Mouse (Mus musculus): ENCODE measurements around the gene Rpl22. TPM values are rescaled to one million over a fixed set of nuclear protein-coding genes. Genes with fewer than 3 reads are reported as not detected.
A peak's percentile ranks its signal among the peaks of the same experiment; 100 is the strongest.

Rpl22 gene
- polyA plus RNA-seq, 1 experiment = 49.7 TPM

GRCm38 (mm10) chr4:152283186-152283950 lies 42.2 kb upstream of the Rpl22 start:
- Histone ChIP-seq H3K36me3 (ENCODE audit: control insufficient read depth, insufficient read depth, low read length) (no peaks in the 10 kb centered on the region), H3K27ac (ENCODE audit: control insufficient read depth, insufficient read depth, low read depth, low read length) (no peak overlapping the region), H3K4me1 (ENCODE audit: control insufficient read depth, insufficient read depth, low read length) (peaks cover 28% of the 10 kb centered on the region), H3K27me3 (ENCODE audit: control insufficient read depth, insufficient read depth, low read length) (no peaks in the 10 kb centered on the region), H3K4me3 (ENCODE audit: control insufficient read depth, low read depth, low read length) (peak overlapping the region; percentile 41)
- TF ChIP-seq CTCF (IDR thresholded peaks at IDR 0.05; ENCODE audit: control insufficient read depth, insufficient read depth, insufficient replicate concordance, low read depth, low read length) (peak; percentile 85), POLR2A (IDR thresholded peaks at IDR 0.05; ENCODE audit: control insufficient read depth, low read depth, low read length) (no peak)

DNA sequence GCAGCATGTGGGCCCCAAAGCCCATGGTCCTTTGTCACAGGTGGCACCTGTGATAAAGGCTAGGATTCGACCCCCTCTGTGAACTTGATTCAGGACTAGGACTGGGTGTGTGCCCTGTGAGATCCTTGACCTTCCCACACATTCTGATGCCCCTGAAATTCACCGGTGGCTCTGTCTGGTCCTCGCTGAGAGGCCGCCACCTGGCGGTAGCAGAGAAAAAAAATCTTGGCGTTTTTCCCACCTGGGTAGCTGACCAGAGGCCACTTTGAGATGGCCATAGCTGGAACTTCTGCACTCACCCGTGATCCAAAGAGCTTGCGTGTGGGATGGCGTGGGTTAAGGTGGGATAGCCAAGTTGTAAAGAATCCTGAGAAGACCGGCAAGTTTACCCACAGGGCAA lies 40.0 kb upstream of the Rpl22 start:
- Histone ChIP-seq H3K4me1 (ENCODE audit: control insufficient read depth, insufficient read depth, low read length) (peaks cover 35% of the 10 kb centered on the region), H3K27me3 (ENCODE audit: control insufficient read depth, insufficient read depth, low read length) (no peaks in the 10 kb centered on the region), H3K4me3 (ENCODE audit: control insufficient read depth, low read depth, low read length) (no peak overlapping the region), H3K36me3 (ENCODE audit: control insufficient read depth, insufficient read depth, low read length) (no peaks in the 10 kb centered on the region), H3K27ac (ENCODE audit: control insufficient read depth, insufficient read depth, low read depth, low read length) (no peak overlapping the region)
- TF ChIP-seq POLR2A (IDR thresholded peaks at IDR 0.05; ENCODE audit: control insufficient read depth, low read depth, low read length) = no peak
- TF ChIP-seq CTCF (IDR thresholded peaks at IDR 0.05; ENCODE audit: control insufficient read depth, insufficient read depth, insufficient replicate concordance, low read depth, low read length) = peak; percentile 14; the same call in 1 of the 2 replicates

DNA sequence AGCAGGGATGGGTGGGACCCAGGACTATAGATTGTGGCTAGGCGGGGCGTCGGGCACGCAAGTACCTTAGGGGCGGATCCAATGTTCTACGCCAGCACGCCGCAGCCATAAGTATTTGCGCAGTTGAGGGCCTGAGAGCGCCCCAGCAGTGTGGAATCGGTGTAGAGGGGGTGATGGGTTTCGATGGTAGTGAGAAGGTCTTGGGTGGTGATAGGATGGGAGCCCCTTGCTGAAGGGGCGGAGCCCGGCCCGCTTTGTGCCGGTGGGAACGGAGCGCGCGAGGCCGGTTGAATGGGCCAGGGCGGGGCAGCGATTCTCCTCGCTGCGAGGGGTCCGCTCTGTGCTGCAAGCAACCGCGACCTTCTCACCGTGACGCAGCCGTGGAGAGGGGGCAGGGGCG lies 39.4 kb upstream of the Rpl22 start:
- Histone ChIP-seq H3K27me3 (ENCODE audit: control insufficient read depth, insufficient read depth, low read length) (no peaks in the 10 kb centered on the region), H3K4me3 (ENCODE audit: control insufficient read depth, low read depth, low read length) (peak overlapping the region; percentile 27; the same call in 1 of the 2 replicates), H3K36me3 (ENCODE audit: control insufficient read depth, insufficient read depth, low read length) (no peaks in the 10 kb centered on the region), H3K27ac (ENCODE audit: control insufficient read depth, insufficient read depth, low read depth, low read length) (no peak overlapping the region), H3K4me1 (ENCODE audit: control insufficient read depth, insufficient read depth, low read length) (peaks cover 38% of the 10 kb centered on the region)
- no peak for TF ChIP-seq POLR2A (IDR thresholded peaks at IDR 0.05; ENCODE audit: control insufficient read depth, low read depth, low read length)
- TF ChIP-seq CTCF (IDR thresholded peaks at IDR 0.05; ENCODE audit: control insufficient read depth, insufficient read depth, insufficient replicate concordance, low read depth, low read length) = no peak

DNA sequence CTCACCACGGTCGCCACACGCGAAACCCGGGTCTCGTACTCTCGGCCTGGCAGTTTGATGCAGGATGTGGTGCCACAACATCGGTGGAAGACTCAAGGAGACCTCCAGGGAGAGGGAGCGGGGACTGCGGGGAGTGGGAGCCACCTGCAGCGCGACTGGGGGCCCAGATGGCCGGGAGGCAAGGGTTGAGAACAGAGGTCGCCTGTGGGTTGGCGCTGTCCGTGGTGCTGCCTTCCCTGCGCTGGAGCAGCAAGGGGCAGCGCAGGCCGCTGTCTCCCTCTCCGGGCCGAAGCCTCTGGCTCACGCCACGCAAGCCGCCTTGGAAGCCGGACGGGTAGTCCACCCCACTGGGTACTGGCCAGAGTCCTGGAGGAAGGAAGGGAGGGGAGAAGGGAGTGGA lies 38.7 kb upstream of the Rpl22 start:
- Histone ChIP-seq H3K36me3 (ENCODE audit: control insufficient read depth, insufficient read depth, low read length) (no peaks in the 10 kb centered on the region), H3K27ac (ENCODE audit: control insufficient read depth, insufficient read depth, low read depth, low read length) (no peak overlapping the region), H3K4me1 (ENCODE audit: control insufficient read depth, insufficient read depth, low read length) (peaks cover 38% of the 10 kb centered on the region), H3K27me3 (ENCODE audit: control insufficient read depth, insufficient read depth, low read length) (no peaks in the 10 kb centered on the region), H3K4me3 (ENCODE audit: control insufficient read depth, low read depth, low read length) (no peak overlapping the region)
- TF ChIP-seq POLR2A (IDR thresholded peaks at IDR 0.05; ENCODE audit: control insufficient read depth, low read depth, low read length) (no peak), CTCF (IDR thresholded peaks at IDR 0.05; ENCODE audit: control insufficient read depth, insufficient read depth, insufficient replicate concordance, low read depth, low read length) (no peak)

DNA sequence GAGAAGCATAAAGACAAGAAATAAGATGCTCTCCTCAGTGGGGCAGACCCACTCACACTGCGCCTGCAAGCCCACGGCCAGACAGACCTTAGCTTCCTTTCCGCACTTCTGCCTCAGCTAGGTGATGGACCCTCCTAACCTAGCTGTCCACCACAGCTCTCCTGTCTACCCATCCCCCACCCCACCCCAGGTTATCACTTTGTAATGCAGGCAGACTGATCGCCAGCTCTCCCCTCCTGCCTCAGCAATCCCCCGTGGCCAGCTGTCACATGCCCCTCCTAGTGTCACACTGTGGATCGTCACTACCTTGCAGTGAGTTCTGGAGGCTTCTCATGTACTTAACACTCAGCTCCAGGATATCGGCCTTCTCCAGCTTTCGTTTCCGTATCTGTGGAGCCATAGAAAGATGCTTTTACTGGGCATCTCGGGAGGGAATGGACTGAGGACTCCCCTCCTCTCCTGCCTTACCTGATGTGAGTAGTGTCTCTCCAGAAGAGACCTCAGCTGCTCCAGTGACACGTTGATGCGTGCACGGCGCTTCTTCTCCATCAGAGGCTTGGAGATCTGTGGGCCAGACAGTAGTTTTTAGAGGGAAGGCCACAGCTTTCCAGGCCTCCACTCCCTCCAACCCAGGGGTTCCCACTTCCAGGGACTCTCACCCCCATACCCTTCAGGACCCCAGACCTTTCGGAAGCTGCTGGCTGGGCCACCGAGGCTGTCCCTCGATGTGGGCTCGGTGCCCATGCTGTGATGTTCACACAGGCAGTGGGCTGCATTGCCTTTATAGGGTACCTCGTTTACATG lies 38.0 kb upstream of the Rpl22 start:
- peaks cover 35% of the 10 kb centered on the region for H3K4me1 ChIP-seq (ENCODE audit: control insufficient read depth, insufficient read depth, low read length)
- no peak overlapping the region for H3K27ac ChIP-seq (ENCODE audit: control insufficient read depth, insufficient read depth, low read depth, low read length)
- H3K36me3 ChIP-seq (ENCODE audit: control insufficient read depth, insufficient read depth, low read length) = no peaks in the 10 kb centered on the region
- no peaks in the 10 kb centered on the region for H3K27me3 ChIP-seq (ENCODE audit: control insufficient read depth, insufficient read depth, low read length)
- no peak for TF ChIP-seq POLR2A (IDR thresholded peaks at IDR 0.05; ENCODE audit: control insufficient read depth, low read depth, low read length)
- TF ChIP-seq CTCF (IDR thresholded peaks at IDR 0.05; ENCODE audit: control insufficient read depth, insufficient read depth, insufficient replicate concordance, low read depth, low read length) = no peak
- H3K4me3 ChIP-seq (ENCODE audit: control insufficient read depth, low read depth, low read length) = no peak overlapping the region

GRCm38 (mm10) chr4:152288398-152288945 lies 37.1 kb upstream of the Rpl22 start:
- no peak overlapping the region for H3K4me3 ChIP-seq (ENCODE audit: control insufficient read depth, low read depth, low read length)
- TF ChIP-seq POLR2A (IDR thresholded peaks at IDR 0.05; ENCODE audit: control insufficient read depth, low read depth, low read length) (no peak), CTCF (IDR thresholded peaks at IDR 0.05; ENCODE audit: control insufficient read depth, insufficient read depth, insufficient replicate concordance, low read depth, low read length) (no peak)
- no peaks in the 10 kb centered on the region for H3K36me3 ChIP-seq (ENCODE audit: control insufficient read depth, insufficient read depth, low read length)
- H3K27me3 ChIP-seq (ENCODE audit: control insufficient read depth, insufficient read depth, low read length) = no peaks in the 10 kb centered on the region
- H3K4me1 ChIP-seq (ENCODE audit: control insufficient read depth, insufficient read depth, low read length) = peaks cover 27% of the 10 kb centered on the region
- H3K27ac ChIP-seq (ENCODE audit: control insufficient read depth, insufficient read depth, low read depth, low read length) = no peak overlapping the region

GRCm38 (mm10) chr4:152290385-152290784 lies 35.2 kb upstream of the Rpl22 start:
- Histone ChIP-seq H3K36me3 (ENCODE audit: control insufficient read depth, insufficient read depth, low read length) (no peaks in the 10 kb centered on the region), H3K4me3 (ENCODE audit: control insufficient read depth, low read depth, low read length) (no peak overlapping the region), H3K27ac (ENCODE audit: control insufficient read depth, insufficient read depth, low read depth, low read length) (no peak overlapping the region), H3K4me1 (ENCODE audit: control insufficient read depth, insufficient read depth, low read length) (peaks cover 22% of the 10 kb centered on the region), H3K27me3 (ENCODE audit: control insufficient read depth, insufficient read depth, low read length) (no peaks in the 10 kb centered on the region)
- TF ChIP-seq CTCF (IDR thresholded peaks at IDR 0.05; ENCODE audit: control insufficient read depth, insufficient read depth, insufficient replicate concordance, low read depth, low read length) (no peak), POLR2A (IDR thresholded peaks at IDR 0.05; ENCODE audit: control insufficient read depth, low read depth, low read length) (no peak)

Measured in testis, adult 2 months (tissue).